Mouse (Mus musculus) CH12F3 (cell line): ENCODE measurements around the gene Bbs5.
"Not testable (repeated sequence)": the region's sequence is repeated elsewhere in the genome, so short reads cannot be mapped to it uniquely, and the experiment has no call there.

Experiments used
- in situ Hi-C: fragments of 300-500 bp; cut with MboI; formaldehyde crosslinking; loops from 2 replicates; pipeline ENCODE4 v1.14.3; 2020; ENCODE audit warnings: low sequenced_read_pairs

Gene Bbs5

DNA sequence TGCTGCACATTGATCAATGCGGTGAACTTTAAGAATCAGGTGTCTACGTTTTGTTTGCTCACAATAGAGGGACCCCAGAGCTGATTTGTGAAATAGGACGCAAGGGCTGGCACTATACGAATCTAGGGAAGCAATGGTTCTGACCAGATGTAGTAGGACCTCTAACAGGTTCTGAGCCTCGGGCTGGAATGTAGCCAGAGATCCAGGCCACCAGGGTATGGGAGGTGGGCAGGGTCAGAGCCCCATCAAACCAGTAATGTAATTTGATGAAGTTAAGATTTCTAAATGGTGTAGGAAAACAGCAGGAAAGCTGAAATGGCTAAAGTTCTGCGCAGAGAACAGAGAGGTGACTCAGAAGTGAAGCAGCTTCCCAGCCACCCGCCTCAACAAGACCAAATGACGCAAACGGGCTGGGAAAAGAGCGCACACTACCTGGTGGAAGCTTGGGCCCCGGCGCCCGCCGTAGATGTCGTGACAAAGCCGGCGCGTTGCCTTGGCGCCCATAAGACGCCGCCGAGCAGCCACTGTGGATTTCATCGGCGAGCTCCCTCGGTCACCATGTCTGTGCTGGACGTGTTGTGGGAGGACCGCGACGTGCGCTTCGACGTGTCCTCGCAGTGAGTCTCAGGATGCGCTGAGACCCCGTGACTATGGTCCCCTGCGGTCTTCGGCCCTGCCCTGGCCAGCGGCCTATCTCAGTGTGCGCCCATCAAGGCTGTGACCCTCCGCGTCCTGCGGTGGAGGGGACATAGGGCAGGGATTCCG, at the start of gene Bbs5:
Gene Bbs5, plus strand, starts transcription at position 446 of the 765 bp plus-strand sequence.
- in situ Hi-C loops = no loop called here

DNA sequence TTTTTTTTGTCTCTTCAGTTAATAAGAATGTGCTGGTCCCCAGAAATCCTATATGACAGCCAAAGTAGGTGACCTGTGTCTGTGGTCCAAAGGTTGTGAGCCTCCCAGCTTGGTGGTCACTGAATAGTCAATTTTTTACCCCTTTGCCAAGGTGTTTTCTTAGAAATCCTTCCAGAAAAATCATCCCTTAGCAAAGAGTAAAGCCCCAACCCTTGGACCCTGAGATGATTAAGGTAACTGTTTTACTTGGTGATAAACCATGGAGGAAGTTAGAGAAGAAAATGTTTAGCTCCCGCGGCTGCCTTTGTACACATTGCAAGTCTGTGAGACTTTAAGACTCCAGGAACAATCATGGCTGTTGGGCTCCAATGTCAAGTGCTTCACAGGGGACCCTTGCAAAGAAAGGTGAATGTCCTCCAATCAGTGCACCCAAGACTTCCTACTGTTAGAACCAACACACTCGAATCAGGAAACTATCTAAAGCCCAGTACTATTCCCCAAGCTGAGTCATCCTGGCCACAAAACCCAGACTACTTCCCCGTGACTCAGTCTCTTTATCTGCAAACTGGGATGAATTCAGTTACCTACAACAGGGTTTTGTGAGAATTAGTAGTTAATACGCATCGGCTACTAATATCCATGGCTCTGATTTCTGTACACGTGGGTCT, 43.1 kb upstream of the Bbs5 start:
- in situ Hi-C loops = no loop called here

GRCm38 (mm10) chr2:69606621-69607020, 40.4 kb upstream of the Bbs5 start:
- in situ Hi-C loops = no loop called here

- in situ Hi-C loops = no loop called here
Measured at GRCm38 (mm10) chr2:69612237-69612636, 34.7 kb upstream of the Bbs5 start.

- in situ Hi-C loops = no loop called here
Measured at GRCm38 (mm10) chr2:69612716-69613115, 34.3 kb upstream of the Bbs5 start.

GRCm38 (mm10) chr2:69613237-69613636, 33.7 kb upstream of the Bbs5 start:
- in situ Hi-C loops = no loop called here

DNA sequence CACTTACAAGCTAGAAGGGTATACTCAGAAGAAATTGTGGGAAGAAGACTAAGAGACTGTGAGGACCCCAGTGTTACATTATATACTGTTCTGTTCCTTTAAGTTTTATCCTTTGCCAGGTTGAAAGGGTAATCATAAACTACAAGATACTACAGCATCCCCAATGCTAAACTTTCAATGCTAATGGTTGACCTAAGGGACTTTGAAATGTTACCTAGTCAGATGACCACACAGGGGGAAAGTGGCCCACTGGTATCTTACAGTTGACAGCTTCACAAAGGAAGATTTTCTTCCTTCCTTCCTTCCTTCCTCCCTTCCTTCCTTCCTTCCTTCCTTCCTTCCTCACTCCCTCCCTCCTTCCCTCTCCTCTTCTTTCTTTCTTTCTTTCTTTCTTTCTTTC, 28.6 kb upstream of the Bbs5 start:
- in situ Hi-C loops = no loop called here

DNA sequence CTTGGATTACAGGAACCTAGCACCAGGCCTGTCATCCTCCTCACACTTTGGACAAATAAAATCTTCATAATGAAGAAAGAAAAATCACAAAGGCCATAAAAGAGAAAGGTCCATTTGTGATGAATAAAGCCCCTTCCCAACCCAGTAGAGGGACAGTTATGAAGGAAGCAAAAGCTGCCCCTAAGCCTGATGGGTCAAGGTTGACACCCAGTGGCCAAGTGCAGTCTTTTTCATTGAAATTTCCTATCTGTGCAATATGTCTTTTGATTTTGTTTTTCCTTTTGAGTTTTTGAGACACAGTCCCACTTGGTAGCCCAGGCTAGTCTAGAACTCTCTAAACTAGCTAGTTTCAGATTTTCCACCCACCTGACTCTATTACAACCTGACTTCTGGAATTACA, 27.7 kb upstream of the Bbs5 start:
- in situ Hi-C loops = no loop called here

- in situ Hi-C loops = no loop called here
Measured at GRCm38 (mm10) chr2:69629215-69629614, 17.8 kb upstream of the Bbs5 start.

DNA sequence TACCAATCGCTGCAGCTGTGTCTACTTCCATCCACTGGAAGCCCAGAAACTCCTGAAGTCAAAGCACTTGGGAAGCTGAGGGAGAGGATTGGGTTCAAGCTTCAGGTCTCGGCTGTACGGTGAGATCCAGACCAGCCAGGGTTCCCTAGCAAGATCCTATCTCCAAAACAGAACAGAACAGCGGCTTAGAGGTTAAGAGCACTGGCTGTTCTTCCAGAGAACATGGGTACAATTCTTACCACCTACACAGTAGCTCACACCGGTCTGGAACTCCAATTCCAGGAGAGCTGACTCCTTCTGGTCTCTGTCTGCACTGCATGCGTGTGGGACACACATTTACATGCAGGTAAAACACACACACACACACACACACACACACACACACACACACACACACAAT, 17.1 kb upstream of the Bbs5 start:
- in situ Hi-C loops = no loop called here

- in situ Hi-C loops = no loop called here
Measured at GRCm38 (mm10) chr2:69630792-69631191, 16.2 kb upstream of the Bbs5 start.

DNA sequence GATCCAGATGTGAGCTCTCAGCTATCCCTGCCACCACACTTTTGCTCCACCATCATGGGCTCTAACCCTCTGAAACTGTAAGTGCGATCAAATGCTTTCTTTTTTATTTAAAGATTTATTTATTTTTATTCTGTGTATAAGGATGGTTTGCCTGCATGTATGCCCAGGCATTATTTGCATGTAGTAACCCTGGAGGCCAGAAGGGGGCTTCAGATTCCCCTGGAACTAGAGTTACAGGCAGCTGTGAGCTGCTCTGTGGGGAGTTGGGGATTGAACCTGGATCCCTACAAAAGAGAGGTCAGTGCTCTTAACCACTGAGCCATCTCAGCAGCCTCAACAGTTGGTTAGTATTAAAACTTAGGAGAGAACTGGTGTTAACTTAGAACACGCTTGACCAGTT, 15.5 kb upstream of the Bbs5 start:
- in situ Hi-C loops = no loop called here

DNA sequence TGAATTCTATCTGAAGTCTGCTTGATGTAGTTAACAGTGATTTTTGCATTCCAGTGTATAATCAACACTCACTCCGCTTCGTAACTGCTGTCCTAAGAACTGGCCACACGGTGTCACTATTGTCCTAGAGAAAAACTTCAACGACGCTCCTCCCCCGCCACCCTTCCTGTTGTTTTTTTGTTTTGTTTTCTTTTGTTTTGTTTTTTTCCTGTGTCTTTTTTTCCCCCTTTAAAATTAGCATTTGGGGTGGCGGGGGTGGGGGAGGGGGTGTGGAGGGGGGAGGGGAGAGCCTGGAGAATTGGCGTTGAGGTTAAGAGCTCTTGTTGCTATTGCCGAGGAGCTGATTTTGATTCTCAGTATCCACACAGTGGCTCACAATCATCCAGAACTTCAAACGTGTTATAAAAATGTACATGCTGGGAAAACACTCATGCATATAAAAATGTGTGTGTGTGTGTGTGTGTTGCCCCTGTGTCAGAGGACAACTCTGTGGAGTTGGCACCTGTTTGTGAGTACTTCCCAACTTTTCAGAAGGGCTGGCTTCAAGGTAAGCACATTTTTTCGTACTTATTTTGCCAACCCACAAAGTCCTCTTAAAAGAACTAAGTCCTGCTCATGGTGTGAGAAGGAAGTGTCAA, 11.8 kb upstream of the Bbs5 start:
- in situ Hi-C loops = no loop called here

DNA sequence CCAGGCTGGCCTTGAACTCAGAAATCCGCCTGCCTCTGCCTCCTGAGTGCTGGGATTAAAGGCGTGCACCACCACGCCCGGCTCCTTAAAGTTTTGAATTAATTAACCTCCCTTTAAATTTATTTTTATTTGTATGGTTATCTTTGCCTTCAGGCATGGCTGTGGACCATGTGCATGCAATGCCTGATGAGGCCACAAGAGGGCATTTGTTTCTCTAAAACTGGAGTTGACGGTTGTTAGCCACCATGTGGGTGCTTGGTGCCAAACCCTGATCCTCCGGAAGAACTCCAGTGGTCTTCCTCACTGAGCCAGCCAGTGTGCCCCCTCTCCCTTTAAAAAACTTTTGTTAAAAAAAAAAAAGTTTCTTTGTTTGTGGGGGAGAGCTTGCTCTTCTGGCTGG, 11.2 kb upstream of the Bbs5 start:
- in situ Hi-C loops = no loop called here

DNA sequence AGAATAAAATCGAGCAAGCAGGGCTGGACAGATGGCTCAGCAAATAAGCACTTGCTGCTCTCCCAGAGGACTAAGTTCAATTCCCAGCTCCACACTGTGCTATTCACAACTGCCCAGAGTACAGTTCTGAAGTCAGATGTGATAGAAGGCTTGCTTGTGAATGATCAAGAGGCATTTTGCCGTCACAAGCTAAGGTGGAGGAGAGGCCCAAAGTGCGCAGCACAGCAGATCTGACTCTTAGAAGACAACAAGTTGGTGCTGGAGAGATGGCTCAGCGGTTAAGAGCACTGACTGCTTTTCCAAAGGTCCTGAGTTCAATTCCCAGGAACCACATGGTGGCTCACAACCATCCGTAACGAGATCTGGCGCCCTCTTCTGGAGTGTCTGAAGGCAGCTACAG, 9.0 kb upstream of the Bbs5 start:
- in situ Hi-C loops = not testable (repeated sequence)

- in situ Hi-C loops = no loop called here
Measured at GRCm38 (mm10) chr2:69640100-69640499, 6.9 kb upstream of the Bbs5 start.

DNA sequence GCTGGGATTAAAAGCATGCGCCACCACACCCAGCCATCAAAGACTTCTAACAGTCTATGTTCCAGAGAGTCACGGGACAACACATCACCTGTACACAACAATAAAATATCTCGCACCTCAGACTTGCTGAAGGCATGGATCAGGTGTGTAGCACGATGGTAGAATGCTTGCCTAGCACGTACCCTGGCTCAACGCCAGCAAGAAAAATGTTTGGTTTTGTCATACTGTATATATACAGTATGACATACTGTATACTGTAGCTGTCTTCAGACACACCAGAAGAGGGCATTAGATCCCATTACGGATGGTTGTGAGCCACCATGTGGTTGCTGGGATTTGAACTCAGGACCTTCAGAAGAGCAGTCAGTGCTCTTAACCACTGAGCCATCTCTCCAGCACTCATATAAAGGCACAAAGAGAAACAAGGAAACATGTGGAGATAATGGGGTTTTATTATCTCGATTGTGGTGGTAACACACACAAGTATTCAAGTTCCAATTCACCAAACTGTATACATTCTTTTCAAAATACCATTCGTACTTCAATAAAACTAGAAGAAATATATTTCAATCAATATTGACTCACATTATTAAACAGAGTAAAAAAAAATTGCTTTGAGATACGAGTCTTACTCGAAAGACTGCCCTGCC, 1.9 kb upstream of the Bbs5 start:
- in situ Hi-C loops = no loop called here

GRCm38 (mm10) chr2:69649716-69650115, 2.7 kb downstream of the Bbs5 start:
- in situ Hi-C loops = no loop called here

DNA sequence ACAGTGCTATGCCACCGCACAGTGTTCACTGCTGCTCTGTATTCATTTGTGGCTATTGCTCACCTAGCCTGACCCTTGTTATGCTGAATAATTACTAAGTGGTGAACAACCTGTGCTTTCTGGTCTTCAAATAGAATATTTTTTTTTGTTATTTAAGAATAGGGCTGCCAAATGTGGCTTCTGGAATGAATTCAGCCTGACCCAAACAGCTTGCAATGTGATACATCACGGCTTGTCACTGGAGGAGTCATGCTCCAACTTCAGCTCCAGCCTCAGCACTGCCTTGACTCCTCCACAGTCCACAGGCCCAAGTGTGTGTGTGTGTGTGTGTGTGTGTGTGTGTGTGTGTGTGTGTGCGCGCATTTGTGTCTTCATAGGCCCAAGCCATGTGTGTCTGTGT, 12.4 kb downstream of the Bbs5 start:
- in situ Hi-C loops = no loop called here

GRCm38 (mm10) chr2:69663827-69664476, 17.0 kb downstream of the Bbs5 start:
- in situ Hi-C loops = no loop called here

DNA sequence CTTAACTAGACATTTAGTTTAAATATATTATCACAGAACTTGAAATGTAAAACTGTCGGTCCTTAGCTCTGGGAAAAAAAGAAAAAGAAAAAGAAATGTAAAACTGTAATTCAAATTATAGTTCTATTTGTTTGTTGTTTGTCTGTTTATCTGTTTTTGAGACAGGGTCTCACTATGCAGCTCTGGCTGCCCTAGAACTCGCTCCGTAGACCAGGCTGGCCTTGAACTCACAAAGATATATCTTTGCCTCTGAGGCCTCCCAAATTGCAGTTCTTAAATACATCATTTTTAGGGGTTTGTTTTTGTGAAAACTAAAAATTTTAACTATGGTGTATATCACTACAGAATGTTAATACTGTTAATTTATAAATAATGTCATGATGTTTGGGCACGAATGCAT, 20.7 kb downstream of the Bbs5 start:
- in situ Hi-C loops = no loop called here
